Mouse (Mus musculus) midbrain, embryonic 13.5 days (tissue): ENCODE measurements at regions not wholly inside any gene's neighbourhood (a gene's known extent, or its start where the extent isn't known, plus 50 kb on each side); places are given as distances from the start of the nearest gene placed in this dataset.

Experiments
- ATAC-seq: fragments of 200-750 bp; cut with Nextera tagmentation; 2 replicates; pipeline ENCODE4 v1.8.0; 2017; ENCODE audit warnings: mild to moderate bottlenecking, moderate TSS enrichment, moderate library complexity
- H3K27ac ChIP-seq: fragments of 300-500 bp; sonication (generic); 2 replicates; pipeline ENCODE4 v1.5.1; 2015; ENCODE audit warnings: inconsistent platforms, mild to moderate bottlenecking, moderate library complexity
- H3K27me3 ChIP-seq: fragments of 300-500 bp; sonication (generic); 2 replicates; pipeline ENCODE4 v1.6.1; 2015; ENCODE audit warnings: mild to moderate bottlenecking, inconsistent platforms
- H3K36me3 ChIP-seq: fragments of 300-500 bp; sonication (generic); 2 replicates; pipeline ENCODE4 v1.6.1; 2015; ENCODE audit warnings: mild to moderate bottlenecking, inconsistent platforms
- H3K4me1 ChIP-seq: fragments of 300-500 bp; sonication (generic); replicated peaks from 2 replicates; pipeline ENCODE4 v1.6.1; 2015; ENCODE audit warnings: inconsistent platforms
- H3K4me2 ChIP-seq: fragments of 300-500 bp; sonication (generic); replicated peaks from 2 replicates; pipeline ENCODE4 v1.6.1; 2015; ENCODE audit warnings: moderate library complexity, mild to moderate bottlenecking, inconsistent platforms
- H3K4me3 ChIP-seq: fragments of 300-500 bp; sonication (generic); replicated peaks from 2 replicates; pipeline ENCODE4 v1.5.1; 2015; ENCODE audit warnings: mild to moderate bottlenecking, inconsistent platforms
- H3K9ac ChIP-seq: fragments of 300-500 bp; sonication (generic); replicated peaks from 2 replicates; pipeline ENCODE4 v1.6.1; 2015; ENCODE audit warnings: mild to moderate bottlenecking, inconsistent platforms
- H3K9me3 ChIP-seq: fragments of 300-500 bp; sonication (generic); 2 replicates; pipeline ENCODE4 v1.6.1; 2016; ENCODE audit warnings: mild to moderate bottlenecking, inconsistent platforms
- WGBS: fragments of 180-500 bp; shearing (Covaris S2); methylation state at CpG from one replicate; pipeline ENCODE4 v1.1.7; 2015; 5-methylcytosine and 5-hydroxymethylcytosine counted together

DNA sequence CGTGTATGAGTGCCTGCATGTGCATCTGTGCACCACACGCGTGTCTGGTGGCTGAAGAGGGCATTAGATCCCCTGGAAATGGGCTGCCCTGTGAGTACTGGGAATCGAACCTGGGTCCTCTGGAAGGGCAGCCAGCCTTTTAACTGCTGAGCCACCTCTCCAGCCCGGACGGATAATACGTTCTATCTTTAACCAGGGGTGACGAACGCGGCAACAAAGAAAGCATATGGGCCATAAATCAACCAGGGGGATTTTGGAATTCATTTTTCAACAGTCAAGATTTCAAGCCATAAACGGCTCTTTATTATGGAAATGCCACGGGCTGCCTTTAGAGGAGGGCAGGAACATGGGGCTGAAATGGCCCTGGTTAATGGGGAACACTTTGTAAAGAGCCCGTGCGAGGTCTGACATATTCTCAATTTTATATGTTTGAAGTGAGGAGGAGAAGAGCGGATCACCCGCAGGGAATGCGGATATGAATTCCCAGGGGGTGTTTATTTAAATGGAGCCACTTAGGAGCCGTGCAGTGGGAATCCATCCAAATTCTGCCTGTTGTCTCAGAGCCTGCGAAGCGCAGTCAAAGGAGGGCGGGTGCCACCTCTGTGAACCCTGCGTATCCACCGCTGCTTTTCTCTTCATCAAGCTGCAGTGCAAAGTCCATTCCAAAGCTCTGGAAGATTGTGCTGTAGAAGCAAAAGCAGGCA lies 118.0 kb upstream of the Sulf2 start:
- 32% methylated on average over 23 of the region's 23 CpGs for WGBS
- Histone ChIP-seq H3K9ac (no peak overlapping the region), H3K4me1 (peaks cover 23% of the 10 kb centered on the region), H3K36me3 (no peaks in the 10 kb centered on the region), H3K27me3 (0 out of 2 replicates have a peak, but pooled peaks cover 4% of the 10 kb centered on the region), H3K4me3 (no peak overlapping the region), H3K9me3 (no peaks in the 10 kb centered on the region), H3K4me2 (no peak overlapping the region), H3K27ac (peak overlapping the region; percentile 48)
- peak; percentile 61 for ATAC-seq

DNA sequence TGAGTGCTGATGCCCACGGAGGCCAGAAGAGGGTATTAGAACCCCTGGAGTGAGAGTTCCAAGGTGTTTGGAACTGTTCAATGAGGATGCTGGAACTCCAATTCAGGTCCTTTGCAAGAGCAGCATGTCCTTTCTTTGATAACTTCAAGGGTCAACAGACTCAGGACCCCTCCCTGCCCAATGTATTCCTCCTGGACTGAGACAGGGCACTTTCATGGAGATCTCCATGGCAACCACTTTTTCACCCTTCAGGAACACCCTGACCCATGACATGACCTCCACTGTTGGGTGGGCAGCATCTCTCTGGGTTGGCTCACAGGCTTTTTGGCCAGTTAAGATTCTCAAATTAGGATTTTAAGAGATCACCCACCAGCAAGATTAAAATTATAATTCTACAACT lies 117.4 kb upstream of the Sulf2 start:
- H3K9me3 ChIP-seq, result no peaks in the 10 kb centered on the region
- no peak overlapping the region for H3K9ac ChIP-seq
- WGBS, result 17% methylated on average over 1 of the region's 1 CpGs
- no peak for ATAC-seq
- 0 out of 2 replicates have a peak, but pooled peaks cover 6% of the 10 kb centered on the region for H3K27me3 ChIP-seq
- H3K4me2 ChIP-seq, result no peak overlapping the region
- H3K36me3 ChIP-seq, result no peaks in the 10 kb centered on the region
- no peak overlapping the region for H3K27ac ChIP-seq
- peaks cover 23% of the 10 kb centered on the region for H3K4me1 ChIP-seq
- no peak overlapping the region for H3K4me3 ChIP-seq

DNA sequence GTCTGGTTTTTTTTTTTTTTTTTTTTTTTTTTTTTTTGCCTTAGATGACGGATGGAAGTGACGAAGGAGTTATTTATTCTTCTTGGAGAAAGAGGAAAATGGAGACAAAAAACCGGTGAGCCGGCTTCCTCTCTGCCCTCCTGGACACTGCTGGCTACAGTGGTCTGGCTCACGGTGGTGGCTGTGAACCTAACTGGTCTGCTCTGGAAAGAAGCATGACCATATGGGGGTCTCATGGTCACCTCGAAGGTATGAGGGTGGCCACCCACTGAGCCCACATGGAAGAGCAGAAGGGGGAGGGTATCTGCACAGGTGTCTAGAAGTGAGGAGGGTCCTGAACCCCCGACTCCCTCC lies 116.7 kb upstream of the Sulf2 start:
- WGBS, result 72% methylated on average over 7 of the region's 7 CpGs

DNA sequence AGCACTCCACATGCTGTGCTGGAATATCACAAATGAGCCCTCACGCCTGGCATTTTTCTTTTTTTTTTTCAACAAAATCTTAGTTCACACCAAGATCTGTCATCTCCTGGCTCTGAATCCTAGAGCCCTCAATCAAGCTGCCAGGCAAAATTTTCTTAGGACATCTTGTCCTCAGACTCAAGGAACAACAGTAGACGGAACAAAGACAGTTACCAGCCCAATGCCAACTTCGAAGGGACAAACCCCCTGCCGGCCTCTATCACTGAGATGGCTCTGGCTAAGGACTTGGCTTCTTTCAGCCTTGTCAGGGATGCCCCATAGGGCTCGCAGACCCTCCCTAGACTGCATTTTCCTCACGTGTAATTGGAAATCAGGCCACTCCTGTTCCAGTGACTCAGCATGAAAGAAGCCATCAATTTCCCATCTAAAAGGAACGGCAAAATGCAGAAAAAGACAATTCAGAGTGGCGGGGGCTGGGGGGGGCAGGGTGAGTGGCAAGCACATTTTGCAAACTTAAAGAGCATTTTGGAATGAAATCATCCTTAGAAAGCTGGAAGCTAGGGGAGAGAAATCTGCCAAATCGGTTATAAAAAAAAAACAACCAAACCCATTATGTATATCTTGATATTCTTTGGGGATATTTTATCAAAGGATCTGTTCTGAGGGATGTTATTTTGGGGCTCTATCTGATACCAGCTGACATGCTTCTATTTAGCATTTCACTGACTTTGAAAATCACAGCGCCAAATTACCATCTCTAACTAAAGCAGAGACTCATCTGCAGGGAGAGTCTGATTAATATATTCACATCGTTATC lies 116.1 kb upstream of the Sulf2 start:
- Histone ChIP-seq H3K27ac (peak overlapping the region; percentile 57; the same call in 1 of the 2 replicates), H3K9me3 (no peaks in the 10 kb centered on the region), H3K9ac (no peak overlapping the region), H3K4me1 (peaks cover 28% of the 10 kb centered on the region), H3K4me3 (no peak overlapping the region), H3K27me3 (0 out of 2 replicates have a peak, but pooled peaks cover 7% of the 10 kb centered on the region), H3K36me3 (no peaks in the 10 kb centered on the region), H3K4me2 (no peak overlapping the region)
- no peak for ATAC-seq
- WGBS, result 54% methylated on average over 11 of the region's 11 CpGs

More for the DNA sequence above, 116.7 kb upstream of the Sulf2 start:
- Histone ChIP-seq H3K27ac (no peak overlapping the region), H3K36me3 (no peaks in the 10 kb centered on the region), H3K4me3 (no peak overlapping the region), H3K9me3 (no peaks in the 10 kb centered on the region), H3K4me2 (no peak overlapping the region), H3K27me3 (0 out of 2 replicates have a peak, but pooled peaks cover 7% of the 10 kb centered on the region), H3K4me1 (peaks cover 23% of the 10 kb centered on the region), H3K9ac (no peak overlapping the region)
- ATAC-seq, result no peak

DNA sequence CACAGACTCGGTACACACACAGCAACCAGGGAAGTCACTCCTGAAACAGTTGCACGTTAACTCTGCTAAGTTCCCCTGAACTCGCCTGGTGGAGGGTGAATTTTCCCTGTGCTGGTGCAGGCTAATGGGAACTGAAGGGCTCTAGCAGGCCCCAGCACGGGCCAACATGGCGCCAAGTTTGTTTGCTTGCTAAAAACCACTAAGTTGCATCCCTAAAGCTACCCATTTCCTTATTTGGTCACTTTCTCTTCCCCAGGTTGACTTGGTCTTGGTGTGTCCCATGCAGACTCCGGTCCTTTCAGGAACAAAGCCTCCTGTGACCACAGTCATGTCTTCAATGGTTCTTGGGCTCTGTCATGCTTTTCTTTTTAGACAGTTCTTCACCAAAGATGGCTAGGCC lies 114.5 kb upstream of the Sulf2 start:
- Histone ChIP-seq H3K4me2 (no peak overlapping the region), H3K4me3 (no peak overlapping the region), H3K4me1 (peaks cover 40% of the 10 kb centered on the region), H3K27ac (no peak overlapping the region), H3K9me3 (no peaks in the 10 kb centered on the region), H3K9ac (no peak overlapping the region), H3K27me3 (0 out of 2 replicates have a peak, but pooled peaks cover 9% of the 10 kb centered on the region), H3K36me3 (no peaks in the 10 kb centered on the region)
- ATAC-seq, result no peak
- WGBS, result 91% methylated on average over 6 of the region's 6 CpGs

DNA sequence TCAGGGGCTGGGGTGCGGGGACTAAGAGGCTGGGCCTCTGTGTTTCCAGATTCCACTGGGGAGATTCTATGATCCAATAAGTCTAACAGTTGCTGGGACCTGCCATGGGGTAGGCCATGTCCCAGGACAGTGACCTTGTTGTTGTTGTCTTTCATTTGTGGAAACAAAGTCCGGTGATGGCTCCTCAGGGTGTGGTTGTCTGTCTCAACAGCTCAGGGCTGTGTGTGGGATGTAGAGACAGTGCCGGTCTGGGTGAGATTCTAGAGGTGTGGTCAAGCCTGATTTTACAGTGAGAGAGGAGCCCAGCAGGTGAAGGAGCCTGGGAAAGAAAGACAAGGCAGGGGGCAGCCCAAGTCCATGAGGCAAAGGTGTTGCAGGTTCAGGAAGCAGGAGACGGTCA lies 111.5 kb upstream of the Sulf2 start:
- H3K9me3 ChIP-seq, result no peaks in the 10 kb centered on the region
- WGBS, result 87% methylated on average over 4 of the region's 4 CpGs
- H3K36me3 ChIP-seq, result no peaks in the 10 kb centered on the region
- no peak overlapping the region for H3K4me2 ChIP-seq
- H3K27me3 ChIP-seq, result peaks cover 12% of the 10 kb centered on the region; the same call in 1 of the 2 replicates
- no peak overlapping the region for H3K27ac ChIP-seq
- no peak for ATAC-seq
- no peak overlapping the region for H3K4me3 ChIP-seq
- no peak overlapping the region for H3K9ac ChIP-seq
- H3K4me1 ChIP-seq, result peaks cover 28% of the 10 kb centered on the region

DNA sequence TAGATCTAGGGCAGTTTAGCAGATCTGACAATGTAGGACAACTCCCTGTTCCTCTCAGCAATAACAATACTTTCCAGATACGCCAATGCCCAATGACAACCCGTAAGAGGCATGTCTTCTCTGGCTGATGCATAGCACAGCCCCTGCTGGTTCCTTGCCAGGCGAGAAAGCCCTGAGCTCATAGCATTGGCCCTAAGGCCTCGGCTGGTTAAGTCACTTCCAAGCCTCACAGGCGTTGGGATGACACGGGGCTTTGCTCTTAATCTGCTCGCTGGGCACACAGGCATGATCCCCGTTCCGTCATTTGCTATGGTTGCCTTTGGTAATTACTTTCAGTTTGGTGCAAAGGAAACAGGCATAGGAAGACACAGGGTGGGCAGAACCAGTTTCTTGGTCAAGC lies 111.0 kb upstream of the Sulf2 start:
- Histone ChIP-seq H3K9ac (no peak overlapping the region), H3K27ac (no peak overlapping the region), H3K4me2 (no peak overlapping the region), H3K4me3 (no peak overlapping the region), H3K9me3 (no peaks in the 10 kb centered on the region), H3K27me3 (peaks cover 14% of the 10 kb centered on the region; the same call in 1 of the 2 replicates), H3K4me1 (peaks cover 28% of the 10 kb centered on the region), H3K36me3 (no peaks in the 10 kb centered on the region)
- ATAC-seq, result peak; percentile 66
- 54% methylated on average over 9 of the region's 9 CpGs for WGBS

DNA sequence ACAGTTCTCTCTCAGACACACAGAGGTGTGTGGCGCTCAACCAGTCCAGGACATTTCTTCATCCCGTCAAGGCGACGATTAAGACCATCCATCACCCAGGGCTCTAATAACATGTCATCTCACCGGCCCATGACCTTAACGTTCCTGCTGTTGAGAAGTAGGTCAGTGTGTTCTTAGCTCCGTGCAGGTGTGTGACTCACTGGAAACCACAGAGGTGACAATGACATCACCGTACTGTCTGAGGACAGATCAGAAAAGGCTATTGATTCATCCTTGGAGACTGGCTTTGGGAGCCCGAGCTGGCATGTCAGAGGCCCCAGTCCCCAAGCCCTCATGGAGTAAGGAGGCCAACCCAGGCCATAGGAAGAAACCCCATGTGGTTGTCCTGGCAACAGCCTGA lies 109.3 kb upstream of the Sulf2 start:
- 91% methylated on average over 9 of the region's 9 CpGs for WGBS
- no peak overlapping the region for H3K27ac ChIP-seq

DNA sequence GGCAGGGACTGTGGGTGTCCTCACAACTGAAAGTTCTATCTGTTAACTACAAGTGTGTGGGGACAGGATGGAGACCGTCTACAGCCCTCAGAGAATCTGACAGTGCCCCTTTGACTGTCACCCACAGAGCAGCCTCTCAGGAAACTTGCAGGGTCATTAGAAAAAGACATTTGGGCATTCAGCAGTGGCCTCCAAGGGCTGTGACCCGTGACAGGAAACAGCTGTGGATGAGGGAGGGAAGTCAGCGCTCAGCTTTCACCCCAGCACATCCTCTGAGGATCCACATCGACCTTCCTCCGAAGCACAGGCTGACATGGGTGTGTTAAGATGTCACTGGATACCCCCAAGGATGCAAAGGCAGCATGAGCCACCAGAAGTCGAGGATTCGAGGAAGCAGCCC lies 106.3 kb upstream of the Sulf2 start:
- H3K4me2 ChIP-seq, result no peak overlapping the region
- H3K4me1 ChIP-seq, result peaks cover 37% of the 10 kb centered on the region
- H3K9me3 ChIP-seq, result no peaks in the 10 kb centered on the region
- H3K27ac ChIP-seq, result no peak overlapping the region
- no peak for ATAC-seq
- H3K9ac ChIP-seq, result no peak overlapping the region
- H3K36me3 ChIP-seq, result no peaks in the 10 kb centered on the region
- no peak overlapping the region for H3K4me3 ChIP-seq
- H3K27me3 ChIP-seq, result peaks cover 20% of the 10 kb centered on the region
- 34% methylated on average over 7 of the region's 7 CpGs for WGBS

More for the DNA sequence above, 109.3 kb upstream of the Sulf2 start:
- no peaks in the 10 kb centered on the region for H3K36me3 ChIP-seq
- peaks cover 25% of the 10 kb centered on the region for H3K4me1 ChIP-seq
- no peaks in the 10 kb centered on the region for H3K9me3 ChIP-seq
- ATAC-seq, result no peak
- H3K9ac ChIP-seq, result no peak overlapping the region
- peaks cover 18% of the 10 kb centered on the region for H3K27me3 ChIP-seq
- H3K4me3 ChIP-seq, result no peak overlapping the region
- H3K4me2 ChIP-seq, result no peak overlapping the region

DNA sequence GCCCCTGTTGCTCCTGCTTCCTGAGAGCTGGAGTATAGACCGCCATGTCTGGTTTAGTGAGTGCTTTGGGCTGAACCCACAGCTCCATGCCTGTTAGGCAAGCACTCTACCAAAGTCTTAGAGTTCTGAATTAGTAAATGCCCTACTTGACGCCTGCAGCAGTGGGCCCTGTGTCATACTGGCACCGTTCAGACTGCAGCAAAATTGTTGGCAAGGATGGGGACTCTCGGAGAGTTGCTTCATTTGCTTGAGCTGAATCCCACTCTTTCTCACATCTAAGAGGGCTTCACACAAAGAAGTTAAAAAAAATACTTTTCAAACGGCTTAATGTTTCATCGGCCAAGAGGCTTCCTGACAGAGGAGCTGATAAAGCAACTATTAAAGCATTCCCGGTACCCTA lies 105.6 kb upstream of the Sulf2 start:
- no peak overlapping the region for H3K9ac ChIP-seq
- peaks cover 32% of the 10 kb centered on the region for H3K4me1 ChIP-seq
- ATAC-seq, result no peak
- no peak overlapping the region for H3K4me2 ChIP-seq
- WGBS, result 63% methylated on average over 7 of the region's 7 CpGs
- H3K36me3 ChIP-seq, result no peaks in the 10 kb centered on the region
- no peak overlapping the region for H3K4me3 ChIP-seq
- no peaks in the 10 kb centered on the region for H3K9me3 ChIP-seq
- H3K27me3 ChIP-seq, result peaks cover 21% of the 10 kb centered on the region
- H3K27ac ChIP-seq, result no peak overlapping the region

DNA sequence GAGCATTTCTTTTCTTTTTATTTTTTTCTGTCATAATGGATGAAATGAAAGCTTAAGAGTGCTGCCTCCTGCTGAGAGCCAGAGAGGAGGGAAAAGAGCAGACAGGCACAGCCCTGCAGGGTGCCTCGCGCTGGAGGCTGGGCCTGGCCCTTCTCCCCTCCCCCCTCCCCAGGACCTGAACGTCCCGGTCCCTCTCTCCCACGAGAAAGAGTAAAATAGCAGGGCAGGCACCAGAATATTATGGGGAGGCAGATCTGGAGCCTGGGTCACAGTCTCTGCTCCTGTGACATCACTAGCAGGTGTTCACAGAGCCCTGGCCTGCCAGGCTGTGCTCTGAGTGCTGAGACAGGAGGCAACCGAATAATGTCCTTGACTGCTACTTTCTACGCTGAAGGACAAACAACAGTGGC lies 103.3 kb upstream of the Sulf2 start:
- 6% methylated on average over 7 of the region's 7 CpGs for WGBS
- H3K4me2 ChIP-seq, result peak overlapping the region; percentile 3
- H3K4me3 ChIP-seq, result no peak overlapping the region
- no peaks in the 10 kb centered on the region for H3K36me3 ChIP-seq
- ATAC-seq, result peak; percentile 75; the same call in 1 of the 2 replicates
- H3K4me1 ChIP-seq, result peaks cover 34% of the 10 kb centered on the region
- H3K9me3 ChIP-seq, result no peaks in the 10 kb centered on the region
- peak overlapping the region; percentile 4; the same call in 1 of the 2 replicates for H3K9ac ChIP-seq
- peak overlapping the region; percentile 27; the same call in 1 of the 2 replicates for H3K27ac ChIP-seq
- H3K27me3 ChIP-seq, result peaks cover 24% of the 10 kb centered on the region

DNA sequence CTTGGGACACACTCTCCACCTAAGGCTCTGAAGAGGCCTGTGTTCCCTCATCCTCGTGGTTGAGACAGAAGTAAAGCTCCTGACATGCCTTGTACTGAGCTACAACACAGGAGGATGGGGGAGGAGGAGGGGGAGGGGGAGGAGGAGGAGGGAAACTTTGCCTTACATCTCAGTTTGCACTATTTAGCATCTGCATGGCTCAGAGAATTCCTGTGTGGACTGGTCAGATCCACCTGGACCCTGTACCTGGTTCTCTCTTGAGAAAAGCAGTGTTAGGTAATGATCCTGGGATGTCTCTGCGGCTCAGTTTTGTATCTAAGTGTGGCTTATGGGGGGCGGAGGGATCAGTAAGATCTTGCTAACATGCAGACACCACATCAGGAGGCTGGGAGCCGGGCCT lies 102.2 kb upstream of the Sulf2 start:
- Histone ChIP-seq H3K9ac (no peak overlapping the region), H3K27me3 (peaks cover 24% of the 10 kb centered on the region), H3K27ac (no peak overlapping the region), H3K4me1 (peaks cover 34% of the 10 kb centered on the region), H3K9me3 (no peaks in the 10 kb centered on the region), H3K4me2 (no peak overlapping the region), H3K4me3 (no peak overlapping the region), H3K36me3 (no peaks in the 10 kb centered on the region)
- no peak for ATAC-seq
- WGBS, result 62% methylated on average over 4 of the region's 4 CpGs
